Mouse (Mus musculus) embryonic facial prominence, embryonic 14.5 days (tissue): ENCODE data around the gene Fam166b. TPM values are rescaled to one million over a fixed set of nuclear protein-coding genes. Genes with fewer than 3 reads are reported as not detected.

Experiments
- ATAC-seq: fragments of 200-750 bp; cut with Nextera tagmentation; 2 replicates; pipeline ENCODE4 v1.8.0; 2017; ENCODE audit warnings: low read depth, moderate number of reproducible peaks, moderate TSS enrichment
- DNase-seq: peaks from one replicate; pipeline ENCODE4 v3.0.0-alpha.2; 2015; ENCODE audit warnings: low spot score
- H3K27ac ChIP-seq: fragments of 300-500 bp; sonication (generic); replicated peaks from 2 replicates; pipeline ENCODE4 v1.5.1; 2014; ENCODE audit warnings: low read depth, mild to moderate bottlenecking, low read length, moderate library complexity
- H3K27me3 ChIP-seq: fragments of 300-500 bp; sonication (generic); replicated peaks from 2 replicates; pipeline ENCODE4 v1.6.1; 2014; ENCODE audit warnings: low read length; ENCODE audit not compliant: control insufficient read depth, insufficient read depth
- H3K36me3 ChIP-seq: fragments of 300-500 bp; sonication (generic); 2 replicates; pipeline ENCODE4 v1.6.1; 2014; ENCODE audit warnings: low read length, mixed read lengths; ENCODE audit not compliant: control insufficient read depth, insufficient read depth
- H3K4me1 ChIP-seq: fragments of 300-500 bp; sonication (generic); 2 replicates; pipeline ENCODE4 v1.6.1; 2014; ENCODE audit warnings: antibody characterized with exemption, low read length; ENCODE audit not compliant: control insufficient read depth, insufficient read depth
- H3K4me2 ChIP-seq: fragments of 300-500 bp; sonication (generic); 2 replicates; pipeline ENCODE4 v1.6.1; 2014; ENCODE audit warnings: low read depth, mild to moderate bottlenecking, low read length, moderate library complexity, mixed read lengths
- H3K4me3 ChIP-seq: fragments of 300-500 bp; sonication (generic); 2 replicates; pipeline ENCODE4 v1.5.1; 2014; ENCODE audit warnings: low read depth, mild to moderate bottlenecking, low read length
- H3K9ac ChIP-seq: fragments of 300-500 bp; sonication (generic); 2 replicates; pipeline ENCODE4 v1.6.1; 2014; ENCODE audit warnings: low read depth, mild to moderate bottlenecking, low read length, moderate library complexity, mixed read lengths
- H3K9me3 ChIP-seq: fragments of 300-500 bp; sonication (generic); 2 replicates; pipeline ENCODE4 v1.6.1; 2016; ENCODE audit warnings: low read length; ENCODE audit not compliant: control insufficient read depth
- WGBS: fragments of 180-500 bp; shearing (Covaris S2); extraction: QIAGEN DNeasy Blood & Tissue Kit; methylation state at CpG from one replicate; pipeline ENCODE4 v1.1.7; 2014; 5-methylcytosine and 5-hydroxymethylcytosine counted together
- polyA plus RNA-seq: library from polyadenylated mRNA; unstranded; fragments of >200 nt; fragmentation: Nextera tagmentation; extraction: Ambion mirVana; gene quantifications from 2 replicates; pipeline ENCODE4 v1.2.1, GENCODE M21; 2014

The Fam166b gene
- polyA plus RNA-seq, 1 experiment from 2014 or later, result 0.33 TPM

DNA sequence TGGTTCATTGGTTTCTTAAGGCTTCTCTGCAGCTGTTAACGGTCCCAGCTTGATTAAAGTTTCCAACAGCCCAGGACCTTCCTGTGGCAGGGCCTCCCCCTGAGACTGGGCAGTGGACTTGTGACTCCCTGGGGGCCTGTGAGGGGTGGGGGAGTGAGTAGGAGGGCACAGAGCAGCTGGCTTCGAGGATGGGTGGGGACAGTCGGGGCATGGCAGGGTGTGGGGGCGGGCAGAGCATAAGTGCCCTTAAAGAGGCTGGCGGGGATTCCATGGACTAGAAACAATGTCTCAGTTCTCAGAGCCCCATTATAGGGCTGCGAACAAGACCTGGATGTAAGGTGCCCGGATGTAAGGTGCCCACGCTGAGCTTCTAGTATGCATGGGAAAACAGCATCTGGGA is 28.2 kb upstream of the Fam166b start:
- Histone ChIP-seq H3K9ac (no peak overlapping the region), H3K4me2 (no peak overlapping the region), H3K27ac (no peak overlapping the region), H3K9me3 (no peaks in the 10 kb centered on the region), H3K27me3 (peaks cover 22% of the 10 kb centered on the region), H3K4me1 (peaks cover 12% of the 10 kb centered on the region), H3K4me3 (no peak overlapping the region), H3K36me3 (no peaks in the 10 kb centered on the region)
- no peak for ATAC-seq
- no peak for DNase-seq
- WGBS, result 28% methylated on average over 8 of the region's 8 CpGs

DNA sequence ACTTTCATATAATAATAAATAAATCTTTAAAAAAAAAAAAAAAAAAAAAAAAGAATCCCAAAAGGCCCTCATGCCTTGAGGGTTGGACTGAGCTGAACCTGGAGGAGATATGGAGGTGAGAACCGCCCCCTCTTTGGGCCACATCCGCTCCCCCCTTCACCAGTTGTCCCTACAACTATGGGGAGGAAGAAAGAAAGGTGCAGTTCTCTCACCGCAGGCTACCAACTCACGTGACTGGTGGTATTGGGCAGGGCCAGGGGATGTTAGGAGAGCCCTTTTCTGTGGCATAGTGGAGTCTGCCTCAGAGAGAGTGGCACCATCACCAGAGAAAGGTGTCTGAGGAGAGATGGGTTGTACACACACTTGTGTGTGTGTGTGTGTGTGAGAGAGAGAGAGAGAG is 27.5 kb upstream of the Fam166b start:
- H3K9ac ChIP-seq, result no peak overlapping the region
- ATAC-seq (no peak), DNase-seq (no peak)
- no peak overlapping the region for H3K4me2 ChIP-seq
- H3K4me3 ChIP-seq, result no peak overlapping the region
- no peaks in the 10 kb centered on the region for H3K36me3 ChIP-seq
- H3K9me3 ChIP-seq, result no peaks in the 10 kb centered on the region
- no peak overlapping the region for H3K27ac ChIP-seq
- H3K27me3 ChIP-seq, result peaks cover 22% of the 10 kb centered on the region
- WGBS, result 24% methylated on average over 4 of the region's 4 CpGs
- peaks cover 12% of the 10 kb centered on the region for H3K4me1 ChIP-seq

DNA sequence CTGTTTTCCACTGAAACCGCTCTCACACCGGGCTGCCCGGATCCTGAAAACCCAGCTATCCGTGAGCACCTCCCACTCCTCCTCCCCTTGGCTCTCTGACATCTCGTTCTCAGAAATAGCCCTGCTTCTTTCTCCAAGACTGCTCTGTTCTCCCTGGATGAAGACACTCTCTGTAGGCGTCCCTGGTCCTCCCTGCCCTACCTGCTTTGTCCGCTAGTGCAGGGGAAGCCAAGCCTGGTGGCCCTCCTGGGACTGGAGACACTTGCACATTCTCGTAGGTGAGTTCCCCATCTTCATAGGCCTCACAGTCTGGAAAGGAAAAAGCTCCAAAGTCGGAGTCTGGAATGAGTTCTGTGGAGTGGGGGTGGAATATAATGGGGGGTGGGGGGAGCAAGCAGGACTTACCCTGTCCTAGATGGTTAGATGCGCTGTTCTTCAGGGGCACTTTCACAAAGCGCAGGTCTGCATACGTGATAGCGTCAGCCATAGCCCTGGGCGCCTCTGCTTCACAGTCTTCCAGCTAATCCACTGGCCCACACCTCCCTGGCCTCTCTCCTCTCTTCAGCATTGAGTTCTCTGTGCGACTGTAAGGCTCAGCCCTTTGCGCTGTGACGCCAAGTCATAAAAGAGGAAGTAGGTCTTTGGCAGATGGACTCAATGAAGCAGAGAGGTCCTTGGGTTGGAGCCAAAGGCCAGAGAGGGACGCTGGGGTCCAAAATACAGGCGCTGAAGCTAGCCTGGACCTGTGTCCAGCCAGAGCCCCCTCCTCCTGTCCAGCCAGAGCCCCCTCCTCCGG is 25.3 kb upstream of the Fam166b start, which contains the start of gene Cd72:
TSS of gene Cd72 (minus strand) at position 588 of the 796 bp plus-strand sequence.
- 29% methylated on average over 20 of the region's 20 CpGs for WGBS
- no peaks in the 10 kb centered on the region for H3K9me3 ChIP-seq
- ATAC-seq (peak; percentile 20; the same call in 1 of the 2 replicates), DNase-seq (no peak)
- no peaks in the 10 kb centered on the region for H3K36me3 ChIP-seq
- no peak within 1 kb of the TSS for H3K27ac ChIP-seq
- peak within 1 kb of the TSS; percentile 60 for H3K4me2 ChIP-seq
- peak within 1 kb of the TSS; percentile 49 for H3K9ac ChIP-seq
- H3K4me3 ChIP-seq, result peak within 1 kb of the TSS; percentile 27
- peaks cover 12% of the 10 kb centered on the region for H3K4me1 ChIP-seq
- peaks cover 22% of the 10 kb centered on the region for H3K27me3 ChIP-seq

DNA sequence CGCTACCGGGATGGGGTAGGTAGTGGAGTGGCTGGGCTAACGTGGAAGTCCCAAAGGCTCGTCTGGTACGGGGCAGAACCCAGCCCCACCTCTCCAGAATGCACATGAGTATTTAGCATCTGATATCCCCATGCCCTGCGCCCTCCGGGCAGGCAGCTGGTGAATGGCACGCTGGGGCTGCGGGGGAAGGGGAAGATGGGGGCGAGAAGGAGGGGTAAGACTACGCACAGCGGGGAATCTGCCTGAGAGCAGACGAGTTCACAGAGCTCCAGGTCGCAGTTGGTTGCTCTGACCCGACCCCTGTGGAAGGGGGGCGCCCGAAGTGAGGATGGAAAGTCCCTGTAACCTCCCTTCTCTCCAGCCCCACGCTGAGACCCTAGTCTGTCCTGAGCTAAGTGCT is 24.5 kb upstream of the Fam166b start:
- DNase-seq, result peak; percentile 34

DNA sequence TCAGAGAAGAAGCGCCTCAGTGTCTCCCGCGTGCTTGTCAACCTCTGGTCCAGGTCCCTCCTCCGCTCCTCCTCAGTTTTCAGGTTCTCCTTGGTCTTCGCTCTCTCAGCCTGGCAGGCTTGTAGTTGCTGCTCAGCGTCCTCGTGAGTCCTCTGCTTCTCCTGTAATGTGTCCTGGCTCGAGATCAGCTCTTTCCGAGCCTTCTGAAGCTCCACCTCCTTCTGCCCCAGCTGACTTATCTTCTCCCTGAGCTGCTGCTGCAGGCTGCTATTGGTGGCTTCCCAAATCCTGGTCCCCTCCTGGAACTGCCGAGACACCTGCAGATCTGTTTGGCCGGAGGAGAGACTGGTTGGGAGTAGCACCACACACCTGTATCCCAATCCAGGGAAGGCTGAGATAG is 23.4 kb upstream of the Fam166b start:
- ATAC-seq (no peak), DNase-seq (no peak)
- H3K27me3 ChIP-seq, result peaks cover 22% of the 10 kb centered on the region
- H3K9me3 ChIP-seq, result no peaks in the 10 kb centered on the region
- H3K4me3 ChIP-seq, result no peak overlapping the region
- 49% methylated on average over 11 of the region's 11 CpGs for WGBS
- no peak overlapping the region for H3K4me2 ChIP-seq
- H3K36me3 ChIP-seq, result peaks cover 10% of the 10 kb centered on the region
- H3K9ac ChIP-seq, result no peak overlapping the region
- peaks cover 12% of the 10 kb centered on the region for H3K4me1 ChIP-seq
- H3K27ac ChIP-seq, result no peak overlapping the region

More for the DNA sequence above, 24.5 kb upstream of the Fam166b start:
- H3K27me3 ChIP-seq, result peaks cover 22% of the 10 kb centered on the region
- H3K36me3 ChIP-seq, result no peaks in the 10 kb centered on the region
- peak overlapping the region; percentile 60 for H3K4me2 ChIP-seq
- WGBS, result 2% methylated on average over 16 of the region's 18 CpGs
- H3K4me3 ChIP-seq, result peak overlapping the region; percentile 27
- H3K9ac ChIP-seq, result peak overlapping the region; percentile 49
- no peak overlapping the region for H3K27ac ChIP-seq
- H3K4me1 ChIP-seq, result peaks cover 12% of the 10 kb centered on the region
- H3K9me3 ChIP-seq, result no peaks in the 10 kb centered on the region
- peak; percentile 39; the same call in 1 of the 2 replicates for ATAC-seq

DNA sequence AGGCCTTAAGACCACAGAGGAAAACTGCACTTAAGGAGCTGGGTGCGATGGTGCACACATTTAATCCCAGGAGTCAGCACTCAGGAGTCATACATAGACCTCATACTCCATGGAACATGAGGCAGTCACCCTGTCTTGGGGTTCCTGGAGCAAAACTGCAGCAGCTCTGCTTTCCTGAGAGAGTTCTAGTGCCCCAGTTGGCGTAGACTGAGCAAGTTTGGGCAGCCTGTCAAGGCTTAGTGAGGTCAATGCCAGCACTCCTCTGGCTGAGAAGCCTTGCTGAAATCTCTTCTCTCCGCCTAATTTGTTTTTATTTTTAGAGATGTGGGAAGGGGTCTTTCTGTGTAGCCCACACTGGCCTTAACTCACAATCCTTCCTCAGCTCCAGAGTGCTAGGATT is 19.6 kb upstream of the Fam166b start:
- ATAC-seq (no peak), DNase-seq (no peak)
- Histone ChIP-seq H3K27me3 (peaks cover 9% of the 10 kb centered on the region), H3K9ac (no peak overlapping the region), H3K4me2 (no peak overlapping the region), H3K4me1 (peaks cover 15% of the 10 kb centered on the region), H3K27ac (no peak overlapping the region), H3K9me3 (no peaks in the 10 kb centered on the region), H3K36me3 (peaks cover 34% of the 10 kb centered on the region), H3K4me3 (no peak overlapping the region)
- WGBS, result 93% methylated on average over 3 of the region's 3 CpGs

DNA sequence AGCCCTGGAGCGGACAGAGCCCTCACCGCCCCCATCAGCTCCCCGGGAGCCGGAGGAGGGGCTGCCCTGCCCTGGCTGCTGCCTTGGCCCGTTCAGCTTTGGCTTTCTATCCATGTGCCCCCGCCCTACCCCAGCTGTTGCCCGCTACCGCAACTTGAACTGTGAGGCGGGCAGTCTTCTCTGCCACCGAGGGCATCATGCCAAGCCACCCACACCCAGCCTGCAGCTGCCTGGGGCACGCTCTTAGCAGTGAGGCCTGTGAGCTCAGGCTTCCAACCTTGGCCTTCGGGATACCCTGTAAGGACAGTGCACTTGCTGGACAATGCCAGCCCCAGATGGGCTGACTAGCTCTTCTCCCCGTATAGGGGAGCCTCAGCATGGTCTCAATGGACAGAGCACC is 18.3 kb upstream of the Fam166b start:
- Histone ChIP-seq H3K27me3 (no peaks in the 10 kb centered on the region), H3K27ac (no peak overlapping the region; the same call in 1 of the 2 replicates), H3K4me2 (no peak overlapping the region), H3K9me3 (no peaks in the 10 kb centered on the region), H3K9ac (no peak overlapping the region), H3K4me1 (peaks cover 9% of the 10 kb centered on the region), H3K4me3 (no peak overlapping the region), H3K36me3 (peaks cover 34% of the 10 kb centered on the region)
- no peak for DNase-seq
- WGBS, result 87% methylated on average over 11 of the region's 13 CpGs
- ATAC-seq, result no peak

DNA sequence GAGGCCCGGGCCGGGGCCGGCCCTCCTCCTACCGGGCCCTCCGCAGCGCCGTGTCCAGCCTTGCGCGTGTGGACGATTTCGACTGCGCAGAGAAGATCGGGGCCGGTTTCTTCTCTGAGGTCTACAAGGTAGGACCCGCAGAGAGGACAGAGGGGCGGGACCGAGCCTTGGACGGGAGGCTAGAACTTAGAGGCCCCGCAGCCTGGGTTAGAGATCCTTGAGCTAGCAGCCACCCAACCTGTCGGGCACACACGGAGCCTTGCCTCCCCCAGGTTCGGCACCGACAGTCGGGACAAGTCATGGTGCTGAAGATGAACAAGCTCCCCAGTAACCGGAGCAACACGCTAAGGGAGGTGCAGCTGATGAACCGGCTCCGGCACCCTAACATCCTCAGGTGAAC is 14.6 kb upstream of the Fam166b start:
- ATAC-seq (no peak), DNase-seq (no peak)
- Histone ChIP-seq H3K36me3 (peaks cover 34% of the 10 kb centered on the region), H3K9me3 (no peaks in the 10 kb centered on the region), H3K4me3 (peak overlapping the region; percentile 93), H3K27me3 (no peaks in the 10 kb centered on the region), H3K27ac (peak overlapping the region; percentile 91), H3K4me2 (peak overlapping the region; percentile 93), H3K9ac (peak overlapping the region; percentile 97), H3K4me1 (peaks cover 9% of the 10 kb centered on the region)
- under 1% methylated on average over 18 of the region's 28 CpGs for WGBS
